Mouse (Mus musculus) heart, embryonic 10.5 days (tissue): ENCODE results near the gene Tmem129. TPM values are rescaled to one million over a fixed set of nuclear protein-coding genes. Genes with fewer than 3 reads are reported as not detected.

Source experiments
- DNase-seq: peaks from one replicate; pipeline ENCODE4 v3.0.0-alpha.2; 2017; ENCODE audit warnings: low spot score
- H3K27ac ChIP-seq: fragments of 300-500 bp; sonication (generic); 2 replicates; pipeline ENCODE4 v1.5.1; 2016; ENCODE audit warnings: mild to moderate bottlenecking
- H3K27me3 ChIP-seq: fragments of 300-500 bp; sonication (generic); 2 replicates; pipeline ENCODE4 v1.6.1; 2016; ENCODE audit warnings: mild to moderate bottlenecking; ENCODE audit not compliant: poor library complexity, insufficient read depth, severe bottlenecking
- H3K36me3 ChIP-seq: fragments of 300-500 bp; sonication (generic); 2 replicates; pipeline ENCODE4 v1.6.1; 2016; ENCODE audit warnings: mild to moderate bottlenecking, moderate library complexity
- H3K4me1 ChIP-seq: fragments of 300-500 bp; sonication (generic); 2 replicates; pipeline ENCODE4 v1.6.1; 2016; ENCODE audit warnings: mild to moderate bottlenecking
- H3K4me3 ChIP-seq: fragments of 300-500 bp; sonication (generic); 2 replicates; pipeline ENCODE4 v1.5.1; 2016; ENCODE audit warnings: mild to moderate bottlenecking, moderate library complexity
- H3K9me3 ChIP-seq: fragments of 300-500 bp; sonication (generic); 2 replicates; pipeline ENCODE4 v1.6.1; 2016; ENCODE audit warnings: mild to moderate bottlenecking, moderate library complexity
- WGBS: fragments of 180-500 bp; shearing (Covaris S2); methylation state at CpG from one replicate; pipeline ENCODE4 v1.1.7; 2016; 5-methylcytosine and 5-hydroxymethylcytosine counted together
- polyA plus RNA-seq: library from polyadenylated mRNA; unstranded; fragments of >200 nt; fragmentation: Nextera tagmentation; extraction: Ambion mirVana; gene quantifications from 2 replicates; pipeline ENCODE4 v1.2.1, GENCODE M21; 2016

Tmem129 gene
- polyA plus RNA-seq, 1 experiment from 2014 or later = 37.7 TPM

DNA sequence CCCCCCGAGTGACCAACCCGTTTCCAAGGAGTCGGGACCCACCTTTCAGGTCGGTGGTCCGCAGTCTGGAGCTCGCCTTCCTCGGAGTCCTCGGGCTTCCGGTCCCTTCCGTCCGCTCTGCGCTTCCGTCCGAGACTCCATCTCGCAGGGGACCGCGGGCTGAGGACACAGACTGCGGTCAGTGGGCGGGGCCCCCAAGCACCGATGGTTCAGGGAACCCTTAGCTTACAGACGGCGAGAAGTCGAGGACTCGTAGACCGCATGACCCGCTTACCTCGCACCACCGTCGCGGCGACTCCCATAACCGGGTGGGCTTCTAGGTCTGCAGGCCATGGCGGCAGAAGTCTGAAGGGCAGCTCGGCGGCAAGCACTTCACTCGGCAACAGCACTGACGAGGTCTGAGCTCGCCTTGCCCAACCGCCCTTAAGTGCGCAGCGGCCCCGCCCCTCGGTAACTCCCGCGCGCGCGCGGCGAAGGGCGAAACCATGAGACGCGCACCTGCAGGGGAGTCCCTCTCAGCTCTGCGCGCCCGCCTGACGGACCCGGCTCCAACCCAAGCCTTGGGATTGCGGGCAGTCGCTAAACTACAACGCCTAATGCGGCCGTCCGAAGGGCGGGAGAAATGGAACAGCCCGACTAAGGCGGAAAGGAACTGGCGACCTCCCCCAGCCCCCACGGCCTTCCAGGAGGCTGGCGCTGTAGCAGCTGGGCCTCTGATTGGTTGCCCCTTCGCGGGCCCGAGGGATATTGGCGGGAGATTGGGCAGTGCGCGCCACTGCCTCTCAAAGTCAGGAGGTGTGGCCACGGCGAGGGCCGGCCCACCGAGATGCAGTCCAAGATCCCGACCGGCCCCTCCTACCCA is 6.1 kb downstream of the Tmem129 start, which contains the start of gene Slbp:
Gene Slbp (minus strand): TSS at position 654 of the 862 bp plus-strand sequence.
- Histone ChIP-seq H3K36me3 (peaks cover 57% of the 10 kb centered on the region), H3K4me3 (peak within 1 kb of the TSS; percentile 75), H3K4me1 (peaks cover 51% of the 10 kb centered on the region), H3K27ac (peak within 1 kb of the TSS; percentile 100), H3K27me3 (no peaks in the 10 kb centered on the region), H3K9me3 (no peaks in the 10 kb centered on the region)
- DNase-seq = peak; percentile 98
- WGBS = under 1% methylated on average over 82 of the region's 82 CpGs

DNA sequence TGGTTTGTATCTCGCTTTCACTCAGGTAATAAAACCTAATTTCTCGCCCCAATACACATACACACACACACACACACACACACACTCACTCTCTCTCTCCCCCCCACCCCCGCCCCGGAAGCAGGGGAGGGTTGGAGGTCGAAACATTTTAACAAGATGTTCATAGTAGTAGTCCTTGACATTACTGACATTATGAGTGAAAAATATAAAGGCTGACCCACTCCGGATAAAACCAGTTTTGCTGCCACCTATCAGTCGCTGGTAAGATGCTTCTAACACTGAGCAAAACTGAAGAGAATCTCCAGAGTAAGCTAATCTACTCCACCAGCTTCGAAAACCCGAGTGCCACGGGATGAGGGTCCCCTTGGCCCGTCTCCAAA is 6.7 kb downstream of the Tmem129 start:
- Histone ChIP-seq H3K27ac (peak overlapping the region; percentile 100), H3K4me3 (peak overlapping the region; percentile 75), H3K9me3 (no peaks in the 10 kb centered on the region), H3K4me1 (peaks cover 45% of the 10 kb centered on the region), H3K27me3 (no peaks in the 10 kb centered on the region), H3K36me3 (peaks cover 63% of the 10 kb centered on the region)
- WGBS = under 1% methylated on average over 11 of the region's 11 CpGs
- no peak for DNase-seq

DNA sequence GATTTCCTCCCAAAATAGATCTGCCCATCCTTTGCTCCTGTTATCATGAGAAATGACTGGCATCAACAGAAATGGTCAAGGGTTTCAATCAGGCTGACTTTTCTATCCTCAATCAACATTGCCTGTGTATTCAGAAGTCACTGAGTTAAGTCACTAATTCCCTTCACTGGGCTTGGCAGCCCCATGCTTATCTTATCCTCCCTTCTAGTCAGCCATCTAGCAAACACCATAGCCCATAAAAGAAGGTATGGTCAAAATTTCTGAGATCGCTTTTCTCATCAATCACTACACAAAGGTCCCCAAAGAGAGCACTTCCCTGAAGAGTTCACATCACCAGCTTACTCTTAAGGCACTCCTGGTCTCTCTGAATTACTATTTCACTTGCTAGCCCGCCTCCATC is 7.2 kb downstream of the Tmem129 start:
- 11% methylated on average over 2 of the region's 2 CpGs for WGBS
- DNase-seq = no peak
- H3K36me3 ChIP-seq = peaks cover 68% of the 10 kb centered on the region

DNA sequence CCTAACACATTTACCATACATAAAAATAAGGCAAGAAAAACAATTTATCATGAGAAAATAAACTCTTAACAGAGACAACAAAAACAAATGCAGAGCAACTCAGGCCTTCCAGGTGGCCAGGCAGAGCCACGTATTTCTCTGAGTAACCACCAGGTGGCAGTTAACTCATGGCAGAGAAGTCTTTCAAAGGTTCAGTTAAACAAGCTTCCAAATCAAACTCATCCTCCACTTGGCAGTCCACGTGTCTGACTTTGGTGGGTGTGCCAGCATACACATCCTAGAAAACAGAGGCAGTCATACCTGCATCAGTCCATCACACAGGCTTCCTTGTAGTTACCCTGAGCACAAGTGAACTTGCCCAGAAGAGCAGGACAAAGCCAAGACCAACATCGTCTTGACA is 17.6 kb downstream of the Tmem129 start:
- Histone ChIP-seq H3K4me3 (no peak overlapping the region), H3K4me1 (no peaks in the 10 kb centered on the region), H3K27ac (no peak overlapping the region), H3K36me3 (peaks cover 73% of the 10 kb centered on the region), H3K9me3 (no peaks in the 10 kb centered on the region), H3K27me3 (no peaks in the 10 kb centered on the region)
- no peak for DNase-seq
- 48% methylated on average over 3 of the region's 3 CpGs for WGBS

More for the DNA sequence above, 7.2 kb downstream of the Tmem129 start:
- peak overlapping the region; percentile 100 for H3K27ac ChIP-seq
- no peaks in the 10 kb centered on the region for H3K27me3 ChIP-seq
- no peaks in the 10 kb centered on the region for H3K9me3 ChIP-seq
- peak overlapping the region; percentile 75 for H3K4me3 ChIP-seq
- peaks cover 40% of the 10 kb centered on the region for H3K4me1 ChIP-seq

DNA sequence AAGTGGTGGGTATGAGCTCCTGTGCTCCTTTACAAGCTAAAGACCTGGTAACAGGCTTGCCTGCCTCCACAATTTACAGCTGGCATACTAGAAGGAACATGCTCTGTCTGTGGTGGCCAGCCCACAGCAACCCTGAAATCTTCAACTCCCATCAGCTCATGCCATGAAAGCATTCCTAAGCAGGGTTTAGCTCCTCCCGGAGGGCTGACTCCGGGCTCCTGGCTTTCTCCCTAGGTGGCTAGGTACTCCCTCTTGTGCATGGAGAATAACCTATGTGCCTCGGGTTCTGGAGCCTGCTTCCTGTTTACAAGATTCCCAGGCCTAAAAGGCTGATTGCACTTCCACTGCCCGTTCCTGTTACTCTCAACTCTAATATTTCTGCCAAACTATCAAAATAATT is 19.4 kb downstream of the Tmem129 start:
- Histone ChIP-seq H3K4me3 (no peak overlapping the region), H3K27me3 (no peaks in the 10 kb centered on the region), H3K36me3 (peaks cover 72% of the 10 kb centered on the region), H3K27ac (no peak overlapping the region), H3K4me1 (no peaks in the 10 kb centered on the region), H3K9me3 (no peaks in the 10 kb centered on the region)
- WGBS = 67% methylated on average over 4 of the region's 4 CpGs
- DNase-seq = no peak

DNA sequence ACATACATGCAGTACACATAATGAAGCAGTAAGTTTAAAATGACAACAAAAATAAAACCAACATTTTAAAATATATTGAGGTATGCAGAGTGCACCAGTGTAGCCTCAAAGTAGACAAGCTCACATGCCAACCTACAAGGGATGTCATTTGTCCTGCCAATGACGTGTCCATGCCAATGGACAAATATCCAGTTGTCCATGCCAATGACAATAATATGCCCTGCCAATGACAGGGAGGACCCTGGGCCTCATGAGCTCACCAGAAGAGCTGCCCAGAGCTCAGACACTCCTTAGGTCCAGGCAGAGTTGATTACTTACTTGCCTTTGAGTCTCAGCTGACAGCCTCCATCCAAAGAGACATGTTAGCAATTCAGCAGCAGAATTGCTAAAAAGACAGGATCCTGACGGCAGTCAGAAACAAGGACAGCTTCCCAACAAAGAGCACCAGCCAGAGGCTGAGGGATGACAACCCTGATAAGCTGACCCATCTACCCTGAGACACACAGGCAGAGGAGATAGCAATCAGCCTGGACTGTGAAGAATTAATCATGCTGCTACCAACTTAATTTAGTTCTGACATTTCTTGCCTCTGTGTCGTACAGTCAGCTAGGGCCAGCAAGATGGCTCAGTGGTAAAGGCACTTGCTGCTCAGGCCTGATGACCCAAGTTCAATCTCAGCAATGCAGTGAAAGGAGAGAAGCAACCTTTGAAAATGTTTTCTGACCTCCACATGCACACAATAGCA is 20.4 kb downstream of the Tmem129 start:
- Histone ChIP-seq H3K4me3 (no peak overlapping the region), H3K27me3 (no peaks in the 10 kb centered on the region), H3K27ac (no peak overlapping the region), H3K4me1 (no peaks in the 10 kb centered on the region), H3K9me3 (no peaks in the 10 kb centered on the region), H3K36me3 (peaks cover 61% of the 10 kb centered on the region)
- WGBS = 69% methylated on average over 3 of the region's 3 CpGs
- DNase-seq = no peak

DNA sequence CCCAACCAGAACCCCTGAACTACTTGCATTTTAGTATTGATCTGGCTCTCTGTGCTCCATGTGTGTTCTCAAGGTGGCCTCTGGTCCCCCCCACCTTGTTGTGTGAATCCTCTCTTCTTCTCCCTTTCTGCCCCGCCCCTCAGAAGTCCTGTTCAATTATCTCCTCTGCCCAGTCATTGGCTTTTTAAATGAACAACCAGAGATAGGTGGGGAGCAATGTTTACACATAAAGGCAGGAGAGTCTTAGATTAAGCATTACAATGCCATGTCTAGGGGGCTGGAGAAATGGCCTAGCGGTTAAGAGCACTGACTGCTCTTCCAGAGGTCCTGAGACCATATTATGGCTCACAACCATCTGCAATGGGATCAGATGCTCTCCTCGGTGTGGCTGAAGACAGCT is 22.9 kb downstream of the Tmem129 start:
- Histone ChIP-seq H3K4me1 (peaks cover 5% of the 10 kb centered on the region), H3K9me3 (no peaks in the 10 kb centered on the region), H3K4me3 (no peak overlapping the region), H3K27ac (no peak overlapping the region), H3K36me3 (peaks cover 38% of the 10 kb centered on the region), H3K27me3 (no peaks in the 10 kb centered on the region)
- DNase-seq = no peak
- 84% methylated on average over 3 of the region's 3 CpGs for WGBS

DNA sequence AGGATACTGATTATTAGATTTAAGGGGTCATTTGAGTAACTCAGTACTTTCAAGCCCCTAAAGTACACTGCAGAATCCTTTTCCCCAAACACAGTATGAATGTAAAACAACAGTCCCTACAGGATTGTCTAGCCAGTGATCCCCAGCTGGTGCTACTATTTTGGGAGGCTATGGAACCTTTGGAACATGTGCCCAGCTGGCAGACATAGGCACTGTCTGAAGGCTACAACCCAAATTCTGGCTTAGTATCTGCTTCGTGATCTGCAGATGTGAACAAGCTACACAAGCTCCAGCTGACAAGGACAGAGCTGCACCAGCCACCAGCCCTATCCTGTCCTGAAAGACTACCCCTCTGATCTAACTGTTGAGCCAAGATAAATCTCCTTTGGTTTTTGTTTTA is 25.7 kb downstream of the Tmem129 start:
- 98% methylated on average over 1 of the region's 1 CpGs for WGBS
- Histone ChIP-seq H3K27me3 (no peaks in the 10 kb centered on the region), H3K4me1 (peaks cover 17% of the 10 kb centered on the region), H3K9me3 (no peaks in the 10 kb centered on the region), H3K4me3 (no peak overlapping the region), H3K36me3 (peaks cover 21% of the 10 kb centered on the region), H3K27ac (no peak overlapping the region)
- no peak for DNase-seq

DNA sequence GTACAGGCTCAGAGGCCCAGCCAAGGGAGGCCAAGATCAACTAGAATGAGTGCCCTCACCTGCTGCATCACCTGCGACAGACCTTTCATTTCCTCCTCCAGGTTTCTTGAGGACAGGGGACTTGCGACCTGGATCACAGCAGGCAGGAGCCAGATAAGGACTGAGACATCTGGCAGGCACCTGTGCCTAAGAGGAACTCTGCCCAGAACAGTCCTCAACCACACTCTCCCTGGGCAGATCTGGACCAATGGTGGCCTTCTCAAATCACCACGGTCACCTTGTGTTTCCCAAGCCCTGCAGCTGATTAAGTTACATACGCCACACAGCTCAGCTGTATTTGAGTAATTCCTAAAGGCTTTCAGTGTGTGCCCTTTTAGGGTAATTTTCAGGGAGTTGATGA is 27.6 kb downstream of the Tmem129 start:
- peaks cover 17% of the 10 kb centered on the region for H3K4me1 ChIP-seq
- peak overlapping the region; percentile 87; the same call in 1 of the 2 replicates for H3K27ac ChIP-seq
- no peaks in the 10 kb centered on the region for H3K27me3 ChIP-seq
- H3K9me3 ChIP-seq = no peaks in the 10 kb centered on the region
- 65% methylated on average over 4 of the region's 4 CpGs for WGBS
- peaks cover 12% of the 10 kb centered on the region for H3K36me3 ChIP-seq
- H3K4me3 ChIP-seq = peak overlapping the region; percentile 77
- DNase-seq = no peak

DNA sequence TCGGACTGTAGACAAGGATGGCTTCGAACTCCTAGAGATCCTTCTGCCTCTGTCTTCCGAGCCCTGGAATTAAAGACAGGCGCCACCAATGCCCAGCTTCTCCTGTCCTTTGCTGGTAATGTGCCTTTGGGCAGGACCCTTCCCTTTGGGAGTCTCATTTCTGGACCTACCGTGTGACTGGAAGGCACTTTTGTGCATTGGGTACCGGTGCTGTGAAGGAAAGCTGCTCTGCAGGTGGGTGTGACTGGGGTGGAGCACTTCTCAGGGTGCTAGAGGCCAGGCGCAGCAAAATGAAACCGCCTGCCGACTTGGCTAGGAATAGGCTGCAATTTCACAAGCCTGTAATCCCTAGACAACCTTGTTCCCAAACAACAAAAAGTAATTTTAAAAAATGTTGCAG is 28.2 kb downstream of the Tmem129 start:
- Histone ChIP-seq H3K4me3 (peak overlapping the region; percentile 77), H3K27ac (peak overlapping the region; percentile 87), H3K27me3 (no peaks in the 10 kb centered on the region), H3K36me3 (peaks cover 7% of the 10 kb centered on the region), H3K9me3 (no peaks in the 10 kb centered on the region), H3K4me1 (peaks cover 17% of the 10 kb centered on the region)
- 4% methylated on average over 9 of the region's 9 CpGs for WGBS
- peak; percentile 79 for DNase-seq

DNA sequence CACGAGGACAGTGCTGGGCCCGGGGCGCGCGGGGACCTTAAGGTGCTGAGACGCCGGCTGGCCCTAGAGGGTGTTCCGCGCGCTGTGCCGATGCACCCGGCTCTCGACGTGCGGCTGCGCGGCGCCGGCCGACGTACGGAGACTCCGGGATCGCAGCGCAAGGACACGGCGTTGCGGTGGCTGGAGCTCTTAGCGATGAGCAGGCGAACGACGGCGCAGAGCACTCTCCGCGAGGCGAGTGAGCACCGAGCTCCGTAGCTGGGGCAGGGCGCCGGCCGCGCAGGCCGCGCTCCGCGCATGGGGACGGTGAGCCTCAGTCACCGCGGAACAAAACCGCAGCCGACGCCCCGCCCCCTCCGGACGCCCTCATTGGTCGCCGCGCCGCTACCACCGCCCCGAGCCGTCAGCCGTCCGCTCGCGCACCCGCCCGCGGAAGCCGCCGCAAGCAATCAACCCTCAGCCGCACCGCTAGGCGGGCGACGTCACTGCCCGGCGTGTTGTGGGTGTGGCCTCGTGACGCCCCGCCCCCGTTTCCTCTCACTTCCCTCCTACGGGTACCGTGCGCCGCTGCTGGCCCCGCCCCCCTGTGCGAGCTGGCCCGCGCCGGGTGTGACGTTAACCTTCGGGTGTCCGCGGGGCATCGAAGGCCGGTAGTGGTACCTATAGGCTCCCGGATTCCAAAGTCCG is 28.8 kb downstream of the Tmem129 start, which contains the start of the genes Fam53a and Gm9903:
Gene Fam53a (minus strand): TSS at position 335 of the 687 bp plus-strand sequence.
Gene Gm9903 (plus strand): TSS at position 625 of the 687 bp plus-strand sequence.
- WGBS = under 1% methylated on average over 99 of the region's 99 CpGs
- H3K27me3 ChIP-seq = no peaks in the 10 kb centered on the region
- H3K4me1 ChIP-seq = peaks cover 17% of the 10 kb centered on the region
- peaks cover 4% of the 10 kb centered on the region for H3K36me3 ChIP-seq
- peak within 1 kb of the TSS; percentile 95 for H3K27ac ChIP-seq
- peak within 1 kb of the TSS; percentile 77 for H3K4me3 ChIP-seq
- no peaks in the 10 kb centered on the region for H3K9me3 ChIP-seq
- peak; percentile 99 for DNase-seq

DNA sequence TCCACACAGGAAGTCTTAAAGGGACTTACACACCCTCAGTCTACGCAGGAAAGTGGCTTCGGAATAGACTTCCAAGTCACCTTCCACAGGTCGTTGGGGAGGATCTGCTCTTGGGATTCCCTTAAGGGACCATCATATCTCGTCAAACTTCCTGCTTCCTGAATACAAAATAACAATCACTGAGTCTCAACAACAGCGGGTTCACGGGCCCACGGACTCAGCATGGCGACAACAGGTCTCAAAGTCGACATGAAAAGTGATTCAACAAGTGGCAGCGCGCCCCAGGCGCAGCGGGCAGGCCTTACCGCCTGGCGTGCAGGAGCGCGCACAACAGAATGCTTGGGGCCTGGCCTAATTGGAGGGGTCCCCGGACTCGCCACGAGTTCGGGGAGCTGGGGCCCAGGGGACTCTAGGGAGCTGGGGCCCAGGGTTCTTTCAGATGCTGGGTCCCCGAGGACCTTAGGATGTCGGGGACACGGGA is 29.4 kb downstream of the Tmem129 start:
- under 1% methylated on average over 24 of the region's 24 CpGs for WGBS
- Histone ChIP-seq H3K36me3 (0 out of 2 replicates have a peak, but pooled peaks cover 3% of the 10 kb centered on the region), H3K9me3 (no peaks in the 10 kb centered on the region), H3K4me3 (peak overlapping the region; percentile 77), H3K27me3 (no peaks in the 10 kb centered on the region), H3K4me1 (peaks cover 17% of the 10 kb centered on the region), H3K27ac (peak overlapping the region; percentile 95)
- peak; percentile 84 for DNase-seq
